Mouse (Mus musculus) heart, adult 2 months (tissue): ENCODE measurements around the gene 4930404N11Rik.

Experiments
- CTCF ChIP-seq: fragments of 200-600 bp; IDR thresholded peaks from 2 replicates; pipeline ENCODE4 v1.8.1; 2022; ENCODE audit warnings: antibody characterized with exemption, mild to moderate bottlenecking, moderate library complexity
- EP300 ChIP-seq: fragments of 200-500 bp; IDR thresholded peaks from 2 replicates; pipeline ENCODE4 v1.6.1; 2011; ENCODE audit warnings: low read depth, low read length, control low read depth; ENCODE audit not compliant: insufficient read depth
- POLR2A ChIP-seq: fragments of 200-500 bp; IDR thresholded peaks from 2 replicates; pipeline ENCODE4 v1.6.1; 2011; ENCODE audit warnings: mild to moderate bottlenecking, low read depth, low read length, control low read depth; ENCODE audit not compliant: insufficient read depth

- TF ChIP-seq CTCF: no peak
- no peak for TF ChIP-seq POLR2A
- no peak for TF ChIP-seq EP300
These were observed 20.1 kb upstream of the 4930404N11Rik start for GRCm38 (mm10) chr10:81385603-81386306.
